Mouse (Mus musculus) layer of hippocampus, adult 9-10 months (tissue): ENCODE results near the gene Slc25a30.
A peak's percentile ranks its signal among the peaks of the same experiment; 100 is the strongest.
"Not testable (repeated sequence)": the region's sequence is repeated elsewhere in the genome, so short reads cannot be mapped to it uniquely, and the experiment has no call there.

ENCODE experiments used
- DNase-seq: peaks from one replicate; pipeline ENCODE4 v3.0.0; 2022; ENCODE audit warnings: low spot score

Gene Slc25a30

GRCm38 (mm10) chr14:75791372-75791771 is 4.5 kb upstream of the Slc25a30 start:
- DNase-seq, result no peak

- DNase-seq, result peak; percentile 10
These were observed 3.7 kb upstream of the Slc25a30 start for GRCm38 (mm10) chr14:75790411-75790996.

- DNase-seq, result no peak
These were observed 2.5 kb upstream of the Slc25a30 start for GRCm38 (mm10) chr14:75789291-75789690.

- no peak for DNase-seq
These were observed 948 bp upstream of the Slc25a30 start for GRCm38 (mm10) chr14:75787794-75788175.

- no peak for DNase-seq
These were observed 391 bp downstream of the Slc25a30 start for GRCm38 (mm10) chr14:75786424-75786867.

GRCm38 (mm10) chr14:75779913-75780312 is 6.9 kb downstream of the Slc25a30 start:
- DNase-seq, result no peak

- no peak for DNase-seq
These were observed 10.2 kb downstream of the Slc25a30 start for GRCm38 (mm10) chr14:75776637-75777036.

- no peak for DNase-seq
These were observed 13.4 kb downstream of the Slc25a30 start for GRCm38 (mm10) chr14:75773431-75773830.

- DNase-seq, result not testable (repeated sequence)
These were observed 14.4 kb downstream of the Slc25a30 start for GRCm38 (mm10) chr14:75772407-75772806.

GRCm38 (mm10) chr14:75771101-75771501 is 15.7 kb downstream of the Slc25a30 start:
- no peak for DNase-seq

- no peak for DNase-seq
These were observed 17.5 kb downstream of the Slc25a30 start for GRCm38 (mm10) chr14:75769334-75769733.

- DNase-seq, result no peak
These were observed 18.6 kb downstream of the Slc25a30 start for GRCm38 (mm10) chr14:75768275-75768608.

GRCm38 (mm10) chr14:75767492-75768274 is 19.2 kb downstream of the Slc25a30 start:
- peak; percentile 55 for DNase-seq

- peak; percentile 32 for DNase-seq
These were observed 25.6 kb downstream of the Slc25a30 start for GRCm38 (mm10) chr14:75761028-75761805.

- no peak for DNase-seq
These were observed 28.4 kb downstream of the Slc25a30 start for GRCm38 (mm10) chr14:75758401-75758800.

GRCm38 (mm10) chr14:75757821-75758220 is 29.0 kb downstream of the Slc25a30 start:
- no peak for DNase-seq

- no peak for DNase-seq
These were observed 29.9 kb downstream of the Slc25a30 start for GRCm38 (mm10) chr14:75756971-75757370.

GRCm38 (mm10) chr14:75753991-75754817 is 32.6 kb downstream of the Slc25a30 start, which contains the start of gene Cog3:
Cog3 (minus strand) TSS chr14:75754517.
- DNase-seq, result peak; percentile 87

- no peak for DNase-seq
These were observed 33.6 kb downstream of the Slc25a30 start for GRCm38 (mm10) chr14:75753206-75753605.

- DNase-seq, result no peak
These were observed 35.8 kb downstream of the Slc25a30 start for GRCm38 (mm10) chr14:75751040-75751439.

- no peak for DNase-seq
These were observed 37.7 kb downstream of the Slc25a30 start for GRCm38 (mm10) chr14:75749123-75749522.

- DNase-seq, result no peak
These were observed 38.9 kb downstream of the Slc25a30 start for GRCm38 (mm10) chr14:75747960-75748359.
